Mouse (Mus musculus) testis, adult 2 months (tissue): ENCODE data around the gene Rbms1. TPM values are rescaled to one million over a fixed set of nuclear protein-coding genes. Genes with fewer than 3 reads are reported as not detected.

Experiments
- H3K27ac ChIP-seq: fragments of 200-500 bp; 2 replicates; pipeline ENCODE4 v1.5.1; 2012; ENCODE audit warnings: low read depth, low read length; ENCODE audit not compliant: control insufficient read depth, insufficient read depth
- H3K27me3 ChIP-seq: fragments of 200-500 bp; 2 replicates; pipeline ENCODE4 v1.6.1; 2012; ENCODE audit warnings: mild to moderate bottlenecking, low read length, moderate library complexity; ENCODE audit not compliant: control insufficient read depth, insufficient read depth
- H3K36me3 ChIP-seq: fragments of 200-500 bp; 2 replicates; pipeline ENCODE4 v1.6.1; 2012; ENCODE audit warnings: mild to moderate bottlenecking, low read length; ENCODE audit not compliant: control insufficient read depth, insufficient read depth
- H3K4me1 ChIP-seq: fragments of 200-500 bp; 2 replicates; pipeline ENCODE4 v1.6.1; 2012; ENCODE audit warnings: low read length; ENCODE audit not compliant: control insufficient read depth, insufficient read depth
- H3K4me3 ChIP-seq: fragments of 200-500 bp; 2 replicates; pipeline ENCODE4 v1.5.1; 2012; ENCODE audit warnings: low read depth, mild to moderate bottlenecking, low read length, moderate library complexity, mixed read lengths; ENCODE audit not compliant: control insufficient read depth
- CTCF ChIP-seq: fragments of 200-500 bp; IDR thresholded peaks from 2 replicates; pipeline ENCODE4 v1.5.1; 2012; ENCODE audit warnings: low read depth, mild to moderate bottlenecking, inconsistent platforms, low read length, moderate library complexity; ENCODE audit not compliant: control insufficient read depth, insufficient read depth, insufficient replicate concordance
- POLR2A ChIP-seq: fragments of 200-500 bp; IDR thresholded peaks from 2 replicates; pipeline ENCODE4 v1.6.1; 2012; ENCODE audit warnings: low read depth, mild to moderate bottlenecking, inconsistent platforms, low read length, moderate library complexity; ENCODE audit not compliant: control insufficient read depth
- polyA plus RNA-seq: library from polyadenylated mRNA; depleted of rRNA; stranded (reverse); fragments of >200 nt; gene quantifications from 2 replicates; pipeline ENCODE4 v1.2.3, GENCODE M21; 2012

Gene Rbms1
- polyA plus RNA-seq, 1 experiment, result 284 TPM

DNA sequence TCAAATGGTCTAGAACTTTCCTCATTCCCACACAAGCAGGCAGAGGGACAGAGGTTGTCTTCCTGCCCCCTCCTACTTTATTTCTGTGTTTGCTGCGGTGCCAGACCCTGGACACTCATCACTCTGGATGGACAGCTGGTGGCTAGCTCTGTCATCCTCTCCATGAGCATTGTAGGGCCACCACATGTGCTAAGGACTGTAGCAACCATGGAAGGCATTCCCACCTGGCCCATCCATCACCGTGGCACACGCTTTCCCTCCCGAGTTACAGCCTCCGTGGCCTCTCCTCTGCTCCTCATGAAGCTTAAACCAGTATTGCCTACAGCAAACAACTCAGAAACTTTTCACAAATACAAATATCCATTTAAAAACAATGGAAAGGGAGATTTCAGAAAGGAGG lies 34.0 kb downstream of the Rbms1 start:
- no peaks in the 10 kb centered on the region for H3K27me3 ChIP-seq
- H3K4me1 ChIP-seq, result no peaks in the 10 kb centered on the region
- H3K36me3 ChIP-seq, result no peaks in the 10 kb centered on the region
- no peak overlapping the region for H3K4me3 ChIP-seq
- no peak overlapping the region for H3K27ac ChIP-seq
- TF ChIP-seq POLR2A (no peak), CTCF (no peak)

DNA sequence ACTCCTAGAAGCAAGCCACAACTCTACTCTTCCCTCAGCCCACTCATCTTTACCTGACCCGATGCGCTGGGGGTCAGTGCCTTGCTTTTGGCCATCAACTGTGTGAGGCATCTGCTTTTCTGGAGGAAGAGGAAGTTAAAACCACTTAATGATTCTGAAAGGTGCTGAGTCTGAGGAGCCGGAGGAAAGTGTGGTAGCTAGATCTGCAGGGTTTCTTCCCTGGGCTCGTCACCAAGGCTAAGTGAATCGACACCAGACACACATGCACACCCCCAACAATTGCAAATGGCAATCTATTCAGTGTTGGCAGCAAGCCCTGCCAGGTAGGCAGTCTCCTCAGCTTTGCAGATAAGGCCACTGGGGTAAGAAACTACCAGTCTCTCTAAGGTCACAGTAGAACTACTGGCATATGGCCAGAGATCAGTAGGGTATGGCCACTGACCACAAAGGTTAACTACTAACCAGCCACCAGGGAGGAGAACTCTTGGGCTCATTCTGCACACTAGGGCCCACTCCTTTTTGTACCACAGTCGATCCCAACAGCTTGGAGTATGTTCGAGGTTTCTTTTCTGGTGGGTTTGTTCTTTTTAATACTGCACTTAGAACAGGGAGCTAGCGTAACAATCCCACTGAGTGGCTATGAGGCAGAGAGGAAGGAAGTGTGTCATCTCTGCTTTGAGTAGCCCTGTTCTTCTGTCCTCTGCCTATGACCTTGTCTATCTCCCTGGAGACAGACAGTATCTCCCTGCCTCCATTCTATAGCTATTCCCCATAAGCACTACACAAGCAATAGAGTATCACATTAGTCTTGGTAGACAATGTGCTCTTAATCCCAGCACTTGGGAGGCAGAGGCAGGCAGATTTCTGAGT lies 34.9 kb downstream of the Rbms1 start:
- Histone ChIP-seq H3K36me3 (no peaks in the 10 kb centered on the region), H3K27ac (no peak overlapping the region), H3K4me3 (no peak overlapping the region), H3K4me1 (no peaks in the 10 kb centered on the region), H3K27me3 (no peaks in the 10 kb centered on the region)
- TF ChIP-seq CTCF, result no peak
- no peak for TF ChIP-seq POLR2A

DNA sequence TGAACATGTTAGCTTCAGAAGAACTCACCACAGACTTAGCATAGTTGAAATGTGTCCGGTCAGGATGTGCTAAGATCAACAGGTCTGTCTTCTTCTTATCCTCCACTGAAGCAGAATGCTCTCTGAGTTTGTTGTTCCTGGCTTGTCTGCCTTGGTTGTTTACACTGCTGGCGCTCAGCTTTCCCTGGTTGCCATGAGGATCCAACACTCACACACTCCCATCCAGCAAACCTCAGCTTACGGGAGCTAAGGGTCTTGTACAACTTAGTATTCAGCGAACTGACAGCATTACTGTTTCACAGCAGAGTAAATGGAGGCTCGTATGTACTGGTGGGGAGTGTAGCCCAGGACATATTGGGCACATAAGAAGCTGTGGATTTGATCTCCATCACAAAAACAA lies 37.9 kb downstream of the Rbms1 start:
- Histone ChIP-seq H3K27me3 (no peaks in the 10 kb centered on the region), H3K27ac (no peak overlapping the region), H3K4me3 (no peak overlapping the region), H3K36me3 (no peaks in the 10 kb centered on the region), H3K4me1 (no peaks in the 10 kb centered on the region)
- TF ChIP-seq CTCF, result no peak
- TF ChIP-seq POLR2A, result no peak

DNA sequence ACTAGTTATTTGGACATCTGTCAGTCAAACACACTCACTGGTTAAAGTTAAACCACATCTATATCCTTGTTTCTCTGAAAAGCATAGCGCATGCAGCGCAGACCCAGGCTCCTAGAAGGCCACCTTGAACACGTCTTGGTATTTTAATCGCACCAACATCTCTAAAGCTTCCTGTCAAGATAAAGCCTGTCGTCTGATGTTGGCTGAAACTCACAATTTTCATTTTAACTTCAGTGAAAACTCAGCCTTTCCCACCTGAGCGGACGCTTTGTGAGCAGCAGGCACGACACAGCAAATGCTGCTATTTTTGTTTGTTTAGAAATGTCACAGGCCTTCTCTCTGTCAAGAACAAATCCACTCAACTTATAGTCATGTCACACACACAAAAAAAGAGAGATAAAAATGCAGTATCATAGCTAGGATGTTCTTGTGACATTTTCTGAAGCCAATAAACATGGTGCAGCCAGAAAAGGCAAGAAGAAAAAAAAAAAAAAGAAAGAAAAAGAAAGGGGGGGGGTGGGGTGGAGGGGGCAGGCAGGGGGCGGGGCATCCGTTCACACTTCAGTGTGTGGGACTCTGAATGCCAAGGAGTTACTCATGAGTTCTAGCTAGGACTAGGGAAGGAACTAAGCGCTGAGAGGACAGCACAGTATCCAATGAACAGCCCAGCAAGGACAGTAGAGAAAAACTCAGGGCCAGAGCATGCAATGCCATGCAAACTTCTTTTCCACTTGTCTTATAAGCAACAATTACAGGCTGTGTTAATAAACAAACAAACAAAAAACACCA lies 39.0 kb downstream of the Rbms1 start:
- Histone ChIP-seq H3K4me3 (no peak overlapping the region), H3K27ac (no peak overlapping the region), H3K36me3 (no peaks in the 10 kb centered on the region), H3K27me3 (no peaks in the 10 kb centered on the region), H3K4me1 (no peaks in the 10 kb centered on the region)
- TF ChIP-seq CTCF (no peak), POLR2A (no peak)

DNA sequence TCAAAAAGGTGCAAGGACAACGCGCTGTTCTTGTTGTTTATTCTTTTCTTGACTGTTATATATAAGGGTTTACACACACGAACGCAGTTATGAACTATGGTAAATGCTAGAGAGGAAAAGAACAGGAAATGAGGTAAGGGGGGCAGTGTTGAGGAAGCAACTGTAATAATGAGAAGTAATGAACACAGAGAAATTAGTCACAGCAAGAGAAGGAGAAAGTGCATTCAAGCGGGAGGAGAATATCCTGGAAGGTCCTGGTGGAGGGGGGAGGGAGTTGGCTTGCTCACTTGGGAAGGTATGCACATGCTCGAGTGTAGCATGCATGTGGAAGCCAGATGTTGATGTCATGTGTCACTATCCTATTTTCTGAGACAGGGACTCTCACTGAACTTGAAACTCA lies 39.9 kb downstream of the Rbms1 start:
- TF ChIP-seq POLR2A (no peak), CTCF (no peak)
- no peak overlapping the region for H3K4me3 ChIP-seq
- no peaks in the 10 kb centered on the region for H3K36me3 ChIP-seq
- no peaks in the 10 kb centered on the region for H3K27me3 ChIP-seq
- H3K4me1 ChIP-seq, result no peaks in the 10 kb centered on the region
- H3K27ac ChIP-seq, result no peak overlapping the region

DNA sequence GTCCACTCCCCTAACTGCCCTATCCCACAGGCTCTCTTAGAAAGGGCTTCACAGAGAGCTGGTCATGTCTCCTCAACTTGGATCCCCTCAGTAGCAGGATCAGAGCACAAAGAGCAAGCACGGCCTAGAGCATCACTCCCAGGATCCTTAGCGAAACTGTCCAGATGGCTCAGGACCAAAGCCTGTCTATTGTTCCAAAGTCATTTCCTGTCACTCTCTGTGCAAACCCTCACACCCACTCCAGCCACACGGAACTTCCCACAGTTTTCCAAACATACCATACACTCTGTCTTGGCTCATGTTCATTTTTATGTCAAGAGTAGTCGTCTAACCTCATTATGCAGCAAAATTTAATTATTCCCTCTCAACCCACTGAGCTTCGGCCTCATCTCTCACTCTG lies 40.6 kb downstream of the Rbms1 start:
- Histone ChIP-seq H3K27ac (no peak overlapping the region), H3K27me3 (no peaks in the 10 kb centered on the region), H3K4me3 (no peak overlapping the region), H3K36me3 (no peaks in the 10 kb centered on the region), H3K4me1 (no peaks in the 10 kb centered on the region)
- no peak for TF ChIP-seq POLR2A

DNA sequence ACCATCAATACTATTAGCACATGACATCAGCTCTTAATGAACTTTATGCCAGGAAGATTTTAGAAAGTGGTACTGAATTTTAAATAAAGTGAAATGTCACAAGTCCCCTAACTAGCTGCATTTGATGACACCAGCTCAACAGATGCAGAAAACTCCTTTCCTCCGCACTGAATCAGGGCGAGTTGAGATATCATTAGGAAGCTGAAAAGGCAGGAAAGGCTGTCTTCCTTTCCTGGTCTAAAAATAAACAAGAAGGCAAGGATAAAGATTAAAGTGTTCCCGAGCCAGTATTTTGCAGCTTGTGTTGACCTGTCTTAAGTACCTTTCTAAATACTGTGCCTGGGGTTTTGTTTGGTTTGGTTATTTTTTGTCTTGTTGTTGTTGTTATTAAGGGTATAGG lies 42.9 kb downstream of the Rbms1 start:
- Histone ChIP-seq H3K36me3 (no peaks in the 10 kb centered on the region), H3K4me3 (no peak overlapping the region), H3K27me3 (no peaks in the 10 kb centered on the region), H3K4me1 (no peaks in the 10 kb centered on the region), H3K27ac (no peak overlapping the region)
- TF ChIP-seq POLR2A, result no peak
- no peak for TF ChIP-seq CTCF

DNA sequence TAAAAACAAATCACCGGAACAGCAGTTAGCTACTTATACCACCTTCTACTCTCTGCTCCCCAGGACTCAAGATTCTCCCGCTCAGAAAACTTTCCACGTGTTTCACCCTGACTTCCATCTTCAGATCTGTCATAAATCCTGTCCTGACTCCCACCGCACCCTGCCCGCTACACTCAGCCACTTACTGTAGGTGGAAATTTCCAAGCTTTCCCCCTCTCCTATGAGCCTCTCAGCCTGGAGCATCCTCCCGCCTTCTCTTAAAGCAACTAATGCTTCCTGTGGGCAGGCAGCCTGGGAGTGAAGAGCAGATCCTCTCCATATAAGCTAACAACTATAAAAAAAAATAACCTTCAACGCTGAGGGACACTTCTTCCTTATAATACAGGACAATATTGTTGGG lies 44.6 kb downstream of the Rbms1 start:
- TF ChIP-seq POLR2A (no peak), CTCF (no peak)
- Histone ChIP-seq H3K4me1 (no peaks in the 10 kb centered on the region), H3K27ac (no peak overlapping the region), H3K27me3 (no peaks in the 10 kb centered on the region), H3K36me3 (no peaks in the 10 kb centered on the region), H3K4me3 (no peak overlapping the region)
